Mouse (Mus musculus) kidney, adult 8-10 months (tissue): ENCODE data around the gene Olfr1036.
"Not testable (repeated sequence)": the region's sequence is repeated elsewhere in the genome, so short reads cannot be mapped to it uniquely, and the experiment has no call there.

Source experiments
- DNase-seq, 2 experiments: peaks; one replicate each; pipeline ENCODE4 v3.0.0; 2022

Gene Olfr1036

GRCm38 (mm10) chr2:86073692-86074091 is at the start of gene Olfr1036:
Olfr1036 (plus strand) TSS chr2:86073992.
- DNase-seq: not testable (repeated sequence)

DNA sequence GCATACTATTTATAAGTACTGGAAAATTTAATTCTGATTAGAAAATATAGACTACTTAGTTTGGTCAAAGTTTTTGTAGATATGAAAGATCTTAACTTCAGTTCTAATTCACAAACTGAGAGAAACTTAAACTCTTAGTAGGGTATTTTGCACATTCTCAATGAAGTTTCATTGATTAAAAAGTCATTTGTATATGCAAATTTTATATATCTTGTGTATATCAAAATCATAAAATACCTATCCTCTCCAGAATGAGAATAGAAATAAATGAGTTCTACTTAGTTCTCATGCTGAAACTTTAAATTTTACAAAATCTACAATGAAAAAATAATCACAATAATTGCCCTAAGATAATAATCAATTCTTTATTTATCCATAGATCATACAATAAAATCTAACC is 28.2 kb upstream of the Olfr1036 start, which contains the start of gene Olfr1034:
Gene Olfr1034 (plus strand): TSS at position 301 of the 400 bp plus-strand sequence.
- DNase-seq: no peak

- not testable (repeated sequence) for DNase-seq
These were observed 23.0 kb upstream of the Olfr1036 start for GRCm38 (mm10) chr2:86050777-86051176.

GRCm38 (mm10) chr2:86063766-86064165 is 10.0 kb upstream of the Olfr1036 start:
- DNase-seq: not testable (repeated sequence)

DNA sequence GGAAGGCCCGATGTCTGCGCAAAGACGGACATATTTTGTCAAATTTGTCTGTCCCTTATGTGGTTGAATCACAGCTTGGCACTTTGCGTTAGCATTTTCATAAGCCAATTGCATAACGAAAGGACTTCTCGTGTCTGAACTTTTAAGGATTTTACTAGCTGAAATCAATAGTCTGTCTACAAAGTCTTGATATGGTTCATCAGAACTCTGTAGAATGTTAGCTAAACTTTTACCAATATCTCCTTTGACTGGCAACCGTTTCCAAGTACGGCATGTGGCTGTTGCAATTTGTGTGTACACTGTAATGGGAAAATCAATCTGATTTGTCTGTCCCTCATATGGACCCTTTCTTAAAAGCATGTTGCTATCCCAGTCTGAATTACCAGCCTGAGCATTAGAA is 3.6 kb upstream of the Olfr1036 start:
- DNase-seq: no peak

DNA sequence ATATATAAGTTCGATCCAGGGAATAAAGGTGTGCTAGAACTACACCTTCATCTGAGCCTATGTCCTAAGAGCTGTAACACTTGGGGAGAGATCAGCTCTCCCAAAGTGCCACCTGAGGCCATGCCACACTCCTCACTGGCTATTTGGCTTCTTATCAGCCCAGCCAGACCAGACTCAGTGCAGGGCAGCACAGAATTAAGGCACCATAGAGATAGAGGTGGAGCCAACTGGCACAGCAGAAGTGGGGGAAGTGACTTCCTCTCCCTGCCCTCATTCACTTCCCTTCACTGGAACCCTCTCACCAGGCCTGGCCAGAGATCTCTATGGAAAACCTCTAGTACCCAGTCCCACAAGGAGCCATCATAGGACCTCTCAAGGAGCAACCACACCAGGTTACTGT is 6.7 kb downstream of the Olfr1036 start:
- DNase-seq: not testable (repeated sequence)

DNA sequence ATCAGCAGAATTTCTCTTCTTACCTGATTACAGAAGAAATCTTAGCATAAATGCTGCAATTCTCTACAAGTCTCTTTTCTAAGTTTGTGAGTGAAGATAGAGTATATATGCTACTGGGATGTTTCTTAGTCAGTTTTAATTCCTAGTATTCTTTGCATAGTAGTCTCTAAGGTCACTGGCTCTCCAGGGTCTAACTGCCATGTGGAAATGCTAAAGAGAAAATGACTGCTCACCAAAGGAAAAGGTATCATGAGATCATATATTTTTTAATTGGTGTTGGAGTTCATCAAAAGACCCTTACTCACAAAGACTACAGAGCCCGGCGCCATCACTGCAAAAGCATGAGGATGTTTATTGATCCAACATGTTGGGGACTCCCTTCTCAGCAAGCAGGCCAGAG is 13.5 kb downstream of the Olfr1036 start, which contains the start of gene Olfr1037:
Gene Olfr1037 (minus strand): TSS at position 101 of the 400 bp plus-strand sequence.
- no peak for DNase-seq
